Mouse (Mus musculus): ENCODE results near the gene Jph3.

GRCm38 (mm10) chr8:121792159-121792558 lies 62.7 kb downstream of the Jph3 start:
- TF ChIP-seq CTCF (IDR thresholded peaks at IDR 0.05; ENCODE audit: borderline replicate concordance, extremely low read depth, insufficient read depth, insufficient read length) (no peak), POLR2A (IDR thresholded peaks at IDR 0.05; ENCODE audit: borderline replicate concordance, extremely low read depth, insufficient read depth, insufficient read length, poor library complexity, severe bottlenecking) (no peak)

Measured in brain, embryonic 14.5 days (tissue).